Comparison of ENCODE assay signal across 1 mouse cellular context in the genomic region with DNA sequence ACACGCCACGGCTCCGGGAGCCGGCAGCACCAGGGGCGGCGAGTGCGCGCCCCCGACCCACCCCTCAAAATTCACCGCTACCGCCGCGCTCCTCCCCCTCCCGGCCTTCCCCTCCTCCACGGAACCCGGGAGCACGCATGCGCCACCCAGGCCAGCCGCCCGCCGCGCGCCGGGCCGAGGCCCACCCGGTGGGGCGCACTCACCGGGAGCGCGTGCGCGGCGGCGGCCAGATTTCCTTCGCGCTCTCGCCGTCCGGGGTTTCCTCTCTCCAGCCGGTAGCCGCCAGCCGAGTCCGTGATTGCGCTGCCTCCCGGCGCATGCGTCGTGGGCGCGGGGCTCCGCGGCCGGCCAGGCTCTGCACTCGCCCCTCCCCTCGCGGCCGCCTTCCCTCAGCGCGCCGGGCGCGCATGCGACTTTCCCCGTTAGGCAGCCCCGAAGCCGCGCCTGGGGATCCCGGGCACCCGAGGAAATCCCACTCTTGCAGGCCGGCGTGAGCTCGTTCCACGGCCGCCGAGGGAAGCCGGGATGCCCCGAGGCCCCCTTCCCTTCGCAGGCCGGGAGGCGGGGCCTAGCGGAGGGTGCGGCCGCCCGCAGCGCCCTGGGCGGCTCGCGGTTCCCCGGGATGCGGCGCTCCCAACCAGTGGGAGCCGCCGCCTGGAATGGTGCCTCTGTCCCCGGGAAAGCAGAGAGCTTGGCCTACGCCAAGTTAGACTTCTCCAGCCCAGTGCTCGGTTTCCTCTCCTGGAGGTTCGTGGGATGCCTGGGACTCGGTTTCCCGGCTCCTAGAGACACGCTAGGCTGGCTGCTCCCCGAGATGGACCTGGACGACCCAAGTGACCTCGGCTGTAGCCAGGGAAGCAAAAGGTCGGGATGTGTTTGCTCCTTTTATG.
A peak's percentile ranks its signal among the peaks of the same experiment; 100 is the strongest.
TF ChIP-seq lines count a peak whose summit lies in the region.

A gene (minus strand): TSS at position 341 of the 890 bp plus-strand sequence.

TF ChIP-seq in CH12.LX, 34 proteins besides CTCF, POLR2A, EP300 and RAD21:
- TF ChIP-seq NRF1 (IDR thresholded peaks at IDR 0.05; ENCODE audit: low read depth, low read length), result peak; percentile 94
- no peak for TF ChIP-seq ZC3H11A (IDR thresholded peaks at IDR 0.05; ENCODE audit: low read depth, low read length)
- TF ChIP-seq ELF1 (IDR thresholded peaks at IDR 0.05; ENCODE audit: low read depth, low read length), result 0 out of 2 replicates have a peak, but pooled peaks have one; percentile 17
- TF ChIP-seq GABPA (IDR thresholded peaks at IDR 0.05; ENCODE audit: insufficient replicate concordance, low read depth, low read length), result no peak
- peak; percentile 57; the same call in 1 of the 2 replicates for TF ChIP-seq MAZ (IDR thresholded peaks at IDR 0.05; ENCODE audit: low read depth, low read length)
- TF ChIP-seq TCF12 (IDR thresholded peaks at IDR 0.05; ENCODE audit: low read depth, low read length), result peak; percentile 67
- TF ChIP-seq CHD2 (IDR thresholded peaks at IDR 0.05; ENCODE audit: low read length), result peak; percentile 62; the same call in 1 of the 2 replicates
- TF ChIP-seq MXI1 (IDR thresholded peaks at IDR 0.05; ENCODE audit: low read depth, low read length), result peak; percentile 74
- TF ChIP-seq TBP (conservative IDR thresholded peaks at IDR 0.05; ENCODE audit: low read depth, low read length), result no peak
- peak; percentile 40; the same call in 1 of the 2 replicates for TF ChIP-seq NELFE (IDR thresholded peaks at IDR 0.05; ENCODE audit: low read depth, low read length)
